Mouse (Mus musculus) neural tube, embryonic 14.5 days (tissue): ENCODE results near the gene Gm21973. TPM values are rescaled to one million over a fixed set of nuclear protein-coding genes. Genes with fewer than 3 reads are reported as not detected.

Experiments
- ATAC-seq: fragments of 200-750 bp; cut with Nextera tagmentation; 2 replicates; pipeline ENCODE4 v1.8.0; 2017; ENCODE audit warnings: low read depth, mild to moderate bottlenecking, moderate TSS enrichment, moderate library complexity
- H3K27ac ChIP-seq: fragments of 300-500 bp; sonication (generic); 2 replicates; pipeline ENCODE4 v1.5.1; 2014; ENCODE audit warnings: low read depth, mild to moderate bottlenecking, control low read depth, low read length, moderate library complexity, mixed read lengths
- H3K27me3 ChIP-seq: fragments of 300-500 bp; sonication (generic); 2 replicates; pipeline ENCODE4 v1.6.1; 2014; ENCODE audit warnings: low read length; ENCODE audit not compliant: control insufficient read depth, insufficient read depth
- H3K36me3 ChIP-seq: fragments of 300-500 bp; sonication (generic); 2 replicates; pipeline ENCODE4 v1.6.1; 2014; ENCODE audit warnings: low read length, mixed read lengths; ENCODE audit not compliant: control insufficient read depth, insufficient read depth
- H3K4me1 ChIP-seq: fragments of 300-500 bp; sonication (generic); 2 replicates; pipeline ENCODE4 v1.6.1; 2014; ENCODE audit warnings: low read length; ENCODE audit not compliant: control insufficient read depth, insufficient read depth
- H3K4me2 ChIP-seq: fragments of 300-500 bp; sonication (generic); 2 replicates; pipeline ENCODE4 v1.6.1; 2014; ENCODE audit warnings: mild to moderate bottlenecking, low read depth, low read length, control low read depth
- H3K4me3 ChIP-seq: fragments of 300-500 bp; sonication (generic); 2 replicates; pipeline ENCODE4 v1.5.1; 2014; ENCODE audit warnings: low read depth, low read length, control low read depth, mixed read lengths
- H3K9ac ChIP-seq: fragments of 300-500 bp; sonication (generic); replicated peaks from 2 replicates; pipeline ENCODE4 v1.6.1; 2014; ENCODE audit warnings: low read depth, mild to moderate bottlenecking, control low read depth, low read length, mixed read lengths
- H3K9me3 ChIP-seq: fragments of 300-500 bp; sonication (generic); 2 replicates; pipeline ENCODE4 v1.6.1; 2016; ENCODE audit warnings: low read length; ENCODE audit not compliant: control insufficient read depth
- WGBS: fragments of 180-500 bp; shearing (Covaris S2); extraction: QIAGEN DNeasy Blood & Tissue Kit; methylation state at CpG from one replicate; pipeline ENCODE4 v1.1.7; 2014; 5-methylcytosine and 5-hydroxymethylcytosine counted together
- polyA plus RNA-seq: library from polyadenylated mRNA; unstranded; fragments of >200 nt; fragmentation: Nextera tagmentation; extraction: Ambion mirVana; gene quantifications from 2 replicates; pipeline ENCODE4 v1.2.1, GENCODE M21; 2014

Gene Gm21973
- polyA plus RNA-seq = 1.8 TPM in 1 of 2 replicates, not detected in the other

DNA sequence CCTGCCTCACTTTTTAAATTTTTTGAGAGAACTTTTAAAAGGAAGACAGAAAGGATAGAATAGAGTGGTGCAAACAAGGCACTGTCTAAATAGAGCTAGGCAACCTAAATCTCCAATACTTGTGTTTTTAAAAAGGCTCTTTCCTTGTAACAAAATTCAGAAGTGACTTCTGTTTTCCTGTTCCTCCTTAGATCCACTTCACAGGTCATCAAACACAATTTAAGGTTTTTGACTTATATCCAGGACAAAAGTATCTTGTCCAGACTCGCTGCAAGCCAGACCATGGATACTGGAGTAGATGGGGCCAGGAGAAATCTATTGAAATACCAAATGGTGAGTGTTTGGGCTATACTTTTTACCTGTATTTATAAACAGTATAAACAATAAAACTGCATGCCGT, at the start of gene Gm21973:
Gene Gm21973 (plus strand): TSS at position 301 of the 400 bp plus-strand sequence.
- no peak within 1 kb of the TSS for H3K9ac ChIP-seq
- no peak within 1 kb of the TSS for H3K4me3 ChIP-seq
- H3K27ac ChIP-seq = no peak within 1 kb of the TSS
- no peak within 1 kb of the TSS for H3K4me2 ChIP-seq
- H3K9me3 ChIP-seq = no peaks in the 10 kb centered on the region
- no peaks in the 10 kb centered on the region for H3K36me3 ChIP-seq
- H3K4me1 ChIP-seq = no peaks in the 10 kb centered on the region
- no peaks in the 10 kb centered on the region for H3K27me3 ChIP-seq
- no peak for ATAC-seq
- WGBS = 93% methylated on average over 2 of the region's 2 CpGs

DNA sequence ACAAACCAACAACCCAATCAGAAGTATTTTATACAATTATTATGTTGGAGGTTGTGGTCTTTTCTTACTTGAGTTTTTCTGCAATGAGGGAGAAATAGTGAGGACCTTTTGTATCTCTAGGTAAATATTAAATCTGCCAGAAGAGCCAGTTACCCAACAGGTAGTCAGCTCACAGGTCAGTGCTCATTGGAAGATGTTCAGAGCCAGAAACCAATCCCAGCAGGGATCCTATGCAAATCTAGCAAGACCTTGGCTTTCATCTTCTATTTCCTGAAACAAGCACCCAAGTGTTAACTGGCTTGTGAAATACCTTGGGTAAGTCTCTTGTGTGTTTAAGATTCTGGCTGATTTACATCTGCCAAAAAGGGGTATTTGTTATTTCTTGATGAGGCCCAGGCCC, 48.8 kb upstream of the Gm21973 start:
- no peaks in the 10 kb centered on the region for H3K36me3 ChIP-seq
- H3K4me3 ChIP-seq = no peak overlapping the region
- H3K4me2 ChIP-seq = no peak overlapping the region
- no peak overlapping the region for H3K27ac ChIP-seq
- H3K9me3 ChIP-seq = no peaks in the 10 kb centered on the region
- H3K9ac ChIP-seq = no peak overlapping the region
- H3K4me1 ChIP-seq = no peaks in the 10 kb centered on the region
- ATAC-seq = no peak
- H3K27me3 ChIP-seq = no peaks in the 10 kb centered on the region

DNA sequence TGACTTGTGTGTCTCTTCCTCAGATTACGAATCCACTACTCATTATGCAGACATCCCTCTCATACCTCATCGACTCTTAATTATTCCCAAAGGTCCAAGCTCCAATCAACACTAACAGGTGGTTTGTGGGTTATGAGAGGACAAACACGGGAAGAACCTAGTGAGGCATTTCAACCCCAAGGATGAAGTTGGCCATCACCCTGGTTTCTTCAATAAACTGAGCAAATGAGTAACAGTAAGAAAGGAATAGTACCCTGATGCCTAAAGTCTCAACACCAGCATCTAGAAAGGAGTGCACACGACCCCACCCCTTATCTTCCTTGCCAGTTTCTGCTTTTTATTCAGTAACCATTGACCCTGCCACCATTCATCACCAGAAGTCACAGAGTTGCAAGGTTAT, 47.7 kb upstream of the Gm21973 start:
- Histone ChIP-seq H3K27ac (no peak overlapping the region), H3K4me2 (no peak overlapping the region), H3K27me3 (no peaks in the 10 kb centered on the region), H3K36me3 (no peaks in the 10 kb centered on the region), H3K9ac (no peak overlapping the region), H3K4me1 (no peaks in the 10 kb centered on the region), H3K9me3 (no peaks in the 10 kb centered on the region), H3K4me3 (no peak overlapping the region)
- 77% methylated on average over 4 of the region's 4 CpGs for WGBS
- no peak for ATAC-seq

DNA sequence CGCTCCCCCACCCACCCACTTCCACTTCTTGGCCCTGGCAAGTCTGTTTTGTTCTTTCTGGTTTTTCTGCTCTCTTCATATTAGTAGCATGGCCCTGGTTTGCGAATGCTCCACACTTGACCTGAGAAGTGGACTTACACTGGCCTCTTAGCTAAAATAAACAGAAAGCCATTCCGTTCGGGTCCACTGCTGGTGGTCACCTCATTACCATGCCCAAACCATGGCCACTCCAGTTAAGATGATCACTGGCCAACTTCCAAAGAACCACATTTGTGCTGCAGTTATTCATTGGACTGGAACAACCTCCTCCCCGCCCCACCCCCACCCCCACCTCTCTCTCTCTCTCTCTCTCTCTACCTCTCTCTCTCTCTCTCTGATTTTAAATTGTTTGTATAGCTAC, 43.6 kb upstream of the Gm21973 start:
- Histone ChIP-seq H3K4me3 (no peak overlapping the region), H3K9me3 (no peaks in the 10 kb centered on the region), H3K27ac (no peak overlapping the region), H3K4me1 (no peaks in the 10 kb centered on the region), H3K27me3 (no peaks in the 10 kb centered on the region), H3K36me3 (no peaks in the 10 kb centered on the region), H3K4me2 (no peak overlapping the region), H3K9ac (no peak overlapping the region)
- no peak for ATAC-seq
- WGBS = 86% methylated on average over 5 of the region's 5 CpGs

DNA sequence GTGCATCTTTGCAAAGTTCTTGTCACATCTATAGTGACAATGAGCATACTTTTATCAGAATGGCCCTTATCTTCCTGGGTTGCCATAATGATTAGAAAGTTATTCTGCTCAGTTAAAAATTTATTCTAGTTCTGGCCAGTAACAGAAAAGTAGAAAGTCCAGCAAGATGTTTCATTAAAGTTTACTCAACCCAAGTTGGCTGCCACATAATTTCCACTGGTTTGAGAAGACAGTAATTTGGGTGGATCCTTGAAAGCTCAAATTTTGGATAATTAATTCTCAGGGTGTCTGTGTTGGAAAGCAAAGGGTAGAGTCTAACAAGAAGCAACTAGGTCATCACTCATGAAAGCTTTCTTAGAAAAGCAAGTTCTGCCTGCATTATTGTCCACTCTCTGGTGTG, 41.5 kb upstream of the Gm21973 start:
- Histone ChIP-seq H3K27me3 (no peaks in the 10 kb centered on the region), H3K4me3 (no peak overlapping the region), H3K4me1 (no peaks in the 10 kb centered on the region), H3K4me2 (no peak overlapping the region), H3K36me3 (no peaks in the 10 kb centered on the region), H3K9ac (no peak overlapping the region), H3K27ac (no peak overlapping the region), H3K9me3 (no peaks in the 10 kb centered on the region)
- ATAC-seq = no peak

DNA sequence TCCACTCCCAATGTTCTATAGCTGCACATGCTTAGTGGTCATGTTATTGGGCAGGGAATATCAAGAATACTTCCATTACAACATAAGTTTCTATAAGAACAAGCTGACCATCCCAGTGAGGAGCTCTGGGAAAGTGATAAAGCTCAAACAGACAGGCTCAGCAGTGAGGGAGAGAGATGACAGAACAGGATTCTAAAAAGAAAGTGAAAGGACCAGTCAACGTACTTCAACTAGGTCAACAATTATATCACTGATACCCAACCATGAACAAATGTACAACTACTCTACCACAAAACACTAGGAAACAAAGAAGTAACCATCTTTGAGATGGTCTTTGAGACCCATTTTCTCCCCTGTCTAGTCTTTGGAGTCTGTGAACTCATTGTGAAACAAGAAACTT, 28.6 kb upstream of the Gm21973 start:
- Histone ChIP-seq H3K4me2 (no peak overlapping the region), H3K9ac (no peak overlapping the region), H3K36me3 (no peaks in the 10 kb centered on the region), H3K27ac (no peak overlapping the region), H3K4me3 (no peak overlapping the region), H3K9me3 (no peaks in the 10 kb centered on the region), H3K27me3 (no peaks in the 10 kb centered on the region), H3K4me1 (no peaks in the 10 kb centered on the region)
- 97% methylated on average over 1 of the region's 1 CpGs for WGBS
- no peak for ATAC-seq

DNA sequence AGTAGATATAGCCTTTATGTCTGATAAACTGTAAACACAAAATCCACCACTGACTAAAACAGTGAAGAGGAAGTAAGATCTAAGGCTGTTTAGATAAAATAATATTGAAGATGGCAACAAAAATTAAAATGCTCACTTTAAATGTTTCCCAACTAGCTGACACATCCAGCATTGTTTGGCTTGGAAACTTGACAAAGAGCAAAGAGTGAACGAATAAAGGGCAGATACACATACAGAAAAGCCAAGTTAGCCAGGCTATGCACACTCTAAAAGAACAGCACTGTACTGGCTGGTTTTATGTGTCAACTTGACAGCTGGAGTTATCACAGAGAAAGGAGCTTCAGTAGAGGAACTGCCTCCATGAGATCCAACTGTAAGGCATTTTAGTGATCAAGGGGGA, 27.1 kb upstream of the Gm21973 start:
- Histone ChIP-seq H3K36me3 (no peaks in the 10 kb centered on the region), H3K27me3 (no peaks in the 10 kb centered on the region), H3K9ac (no peak overlapping the region), H3K27ac (no peak overlapping the region), H3K4me3 (no peak overlapping the region), H3K4me2 (no peak overlapping the region), H3K9me3 (no peaks in the 10 kb centered on the region), H3K4me1 (no peaks in the 10 kb centered on the region)
- ATAC-seq = no peak
- 82% methylated on average over 1 of the region's 1 CpGs for WGBS

DNA sequence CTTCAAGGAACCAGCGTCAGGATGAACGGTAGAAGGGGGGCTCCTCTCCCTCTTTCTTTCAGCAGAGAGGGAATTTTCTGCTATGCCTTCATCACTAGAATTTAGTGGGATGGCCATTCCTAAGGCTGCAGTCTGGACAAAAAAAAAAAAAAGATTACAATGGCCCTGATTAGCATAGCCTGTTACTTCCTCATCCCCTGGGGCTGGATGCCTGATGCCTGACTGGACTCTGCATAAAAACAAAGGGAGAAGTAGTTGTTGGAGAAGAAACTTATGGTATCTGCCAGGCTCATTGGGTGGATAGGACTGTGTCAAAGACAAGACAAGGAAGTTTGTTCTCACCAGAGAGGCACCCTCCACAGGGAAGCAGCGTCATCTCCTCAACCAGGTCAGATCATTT, 25.7 kb upstream of the Gm21973 start:
- Histone ChIP-seq H3K4me2 (no peak overlapping the region), H3K27ac (no peak overlapping the region), H3K9me3 (no peaks in the 10 kb centered on the region), H3K4me3 (no peak overlapping the region), H3K27me3 (no peaks in the 10 kb centered on the region), H3K4me1 (no peaks in the 10 kb centered on the region), H3K9ac (no peak overlapping the region), H3K36me3 (no peaks in the 10 kb centered on the region)
- no peak for ATAC-seq
- 73% methylated on average over 3 of the region's 3 CpGs for WGBS

DNA sequence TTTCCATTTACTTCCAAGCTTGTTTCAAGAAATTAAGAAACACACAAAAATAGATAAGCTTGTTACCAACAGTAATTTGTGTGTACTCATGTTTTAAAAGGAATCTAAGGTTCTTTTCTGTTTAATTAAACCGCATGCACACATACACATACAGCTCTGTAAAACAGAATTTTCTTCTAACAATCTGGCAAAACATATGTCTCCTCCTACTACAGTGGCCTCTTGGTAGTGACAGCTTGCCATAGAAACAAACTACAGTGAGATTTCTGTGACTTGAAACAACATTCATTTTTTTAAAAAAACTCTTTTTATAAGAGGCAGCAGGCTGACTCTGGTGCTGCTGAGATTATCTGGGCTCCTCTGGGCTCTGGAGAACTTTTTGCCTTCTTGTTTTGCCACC, 18.7 kb upstream of the Gm21973 start:
- 90% methylated on average over 1 of the region's 1 CpGs for WGBS
- no peak overlapping the region for H3K4me2 ChIP-seq
- no peak for ATAC-seq
- no peak overlapping the region for H3K9ac ChIP-seq
- H3K4me1 ChIP-seq = no peaks in the 10 kb centered on the region
- no peak overlapping the region for H3K27ac ChIP-seq
- no peak overlapping the region for H3K4me3 ChIP-seq
- no peaks in the 10 kb centered on the region for H3K27me3 ChIP-seq
- no peaks in the 10 kb centered on the region for H3K9me3 ChIP-seq
- H3K36me3 ChIP-seq = no peaks in the 10 kb centered on the region

DNA sequence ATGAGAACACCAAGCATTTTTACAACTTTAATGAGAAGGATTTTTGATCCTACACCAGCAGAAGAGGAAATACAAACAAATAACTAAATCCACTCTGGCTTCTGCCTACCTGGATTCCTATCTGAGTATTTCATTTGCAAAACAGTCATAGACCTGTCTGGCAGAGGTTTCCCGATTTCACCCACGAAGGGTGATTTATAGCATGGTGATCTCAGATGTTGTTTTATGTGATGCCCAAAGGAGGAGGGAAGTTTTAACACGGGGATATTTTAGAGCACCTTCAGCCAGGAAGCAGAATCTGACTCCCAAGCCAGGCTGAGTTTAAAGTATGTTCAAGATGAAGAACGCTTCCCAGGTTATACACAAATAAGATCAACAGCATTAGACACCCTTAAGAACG, 13.4 kb upstream of the Gm21973 start:
- no peaks in the 10 kb centered on the region for H3K9me3 ChIP-seq
- no peak overlapping the region for H3K4me2 ChIP-seq
- H3K4me1 ChIP-seq = no peaks in the 10 kb centered on the region
- no peaks in the 10 kb centered on the region for H3K27me3 ChIP-seq
- 79% methylated on average over 5 of the region's 5 CpGs for WGBS
- no peak overlapping the region for H3K9ac ChIP-seq
- no peaks in the 10 kb centered on the region for H3K36me3 ChIP-seq
- no peak for ATAC-seq
- H3K4me3 ChIP-seq = no peak overlapping the region
- no peak overlapping the region for H3K27ac ChIP-seq
